Mouse (Mus musculus) G1E (cell line): Measurements from ENCODE around the gene Sec24a. TPM values are rescaled to one million over a fixed set of nuclear protein-coding genes. Genes with fewer than 3 reads are reported as not detected.
"Not testable (repeated sequence)": the region's sequence is repeated elsewhere in the genome, so short reads cannot be mapped to it uniquely, and the experiment has no call there.

Experiments used
- ATAC-seq: 2 replicates; pipeline ENCODE4 v1.8.0; 2016; ENCODE audit warnings: mild to moderate bottlenecking; ENCODE audit not compliant: insufficient number of reproducible peaks, poor library complexity, low FRiP score, severe bottlenecking; ENCODE audit errors: extremely low read depth
- DNase-seq: peaks from one replicate; pipeline ENCODE4 v3.0.0; 2012; ENCODE audit warnings: low spot score
- H3K27me3 ChIP-seq: 2 replicates; pipeline ENCODE4 v1.6.1; 2012; ENCODE audit warnings: mild to moderate bottlenecking, low read length, inconsistent platforms; ENCODE audit not compliant: insufficient read depth
- H3K36me3 ChIP-seq: replicated peaks from 2 replicates; pipeline ENCODE3; 2012; ENCODE audit warnings: mild to moderate bottlenecking, inconsistent platforms
- H3K4me1 ChIP-seq: 2 replicates; pipeline ENCODE4 v1.6.1; 2012; ENCODE audit warnings: low read depth, low read length, inconsistent platforms, mixed read lengths; ENCODE audit not compliant: insufficient read depth
- H3K4me3 ChIP-seq: 2 replicates; pipeline ENCODE4 v1.5.1; 2012; ENCODE audit warnings: low read depth, mild to moderate bottlenecking, inconsistent platforms, low read length, moderate library complexity, mixed read lengths
- H3K9me3 ChIP-seq: replicated peaks from 2 replicates; pipeline ENCODE4 v1.6.1; 2012; ENCODE audit warnings: inconsistent platforms
- CTCF ChIP-seq: IDR thresholded peaks from 2 replicates; pipeline ENCODE4 v1.5.1; 2012; ENCODE audit warnings: low read depth, low read length, inconsistent platforms, mixed read lengths
- GATA1 ChIP-seq: IDR thresholded peaks from 2 replicates; pipeline ENCODE4 v1.6.1; 2012; ENCODE audit warnings: borderline replicate concordance, low read length, inconsistent platforms, mixed read lengths
- GATA2 ChIP-seq: IDR thresholded peaks from 2 replicates; pipeline ENCODE4 v1.6.1; 2012; ENCODE audit warnings: low read depth, low read length, inconsistent platforms, borderline replicate concordance
- POLR2AphosphoS5 ChIP-seq: IDR thresholded peaks from 2 replicates; pipeline ENCODE4 v1.6.1; 2012; ENCODE audit warnings: low read depth, low read length, inconsistent platforms; ENCODE audit not compliant: insufficient replicate concordance
- TAL1 ChIP-seq: conservative IDR thresholded peaks from 2 replicates; pipeline ENCODE4 v1.6.1; 2012; ENCODE audit warnings: low read depth, low read length, inconsistent platforms, mixed read lengths
- polyA plus RNA-seq: library from polyadenylated mRNA; stranded (reverse); fragments of >175 nt; gene quantifications from 2 replicates; pipeline ENCODE4 v1.2.3, GENCODE M21; 2012
- total RNA-seq, 2 experiments: library from RNA; stranded (forward) in 1 of 2; stranded (reverse) in 1 of 2; fragments of 200-1000 nt in 1 of 2; fragments of >200 nt in 1 of 2; fragmentation: Nextera tagmentation in 1 of 2; gene quantifications; 2 replicates each; pipeline ENCODE4 v1.2.3; 2014 to 2017

Gene Sec24a
- total and polyA plus RNA-seq, 3 experiments: 8.2 to 40.9 (median 22.4) TPM

DNA sequence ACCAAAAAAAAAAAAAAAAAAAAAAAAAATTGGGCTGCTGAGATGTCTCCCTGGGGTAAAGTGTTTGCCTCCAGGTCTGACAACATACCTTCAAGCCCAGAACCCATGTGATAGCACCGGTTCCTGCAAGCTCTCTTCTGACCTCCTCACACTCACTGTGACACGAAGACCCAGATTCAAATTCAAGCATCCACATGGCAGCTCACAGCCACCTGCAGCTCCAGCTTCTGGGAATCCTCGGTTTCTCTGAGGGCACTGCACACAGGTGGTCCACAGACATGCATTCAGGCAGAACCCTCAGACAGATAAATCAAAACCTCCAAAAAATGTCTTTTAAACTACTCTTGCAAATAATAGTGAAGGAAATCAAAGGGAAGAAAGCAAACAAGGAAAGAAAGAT lies 84.0 kb downstream of the Sec24a start:
- Histone ChIP-seq H3K27me3 (peaks cover 6% of the 10 kb centered on the region), H3K36me3 (peaks cover 3% of the 10 kb centered on the region), H3K4me1 (peaks cover 26% of the 10 kb centered on the region), H3K4me3 (no peak overlapping the region), H3K9me3 (no peaks in the 10 kb centered on the region)
- no peak for DNase-seq
- TF ChIP-seq GATA1 (no peak), CTCF (no peak), POLR2AphosphoS5 (no peak), GATA2 (no peak), TAL1 (no peak)
- no peak for ATAC-seq

DNA sequence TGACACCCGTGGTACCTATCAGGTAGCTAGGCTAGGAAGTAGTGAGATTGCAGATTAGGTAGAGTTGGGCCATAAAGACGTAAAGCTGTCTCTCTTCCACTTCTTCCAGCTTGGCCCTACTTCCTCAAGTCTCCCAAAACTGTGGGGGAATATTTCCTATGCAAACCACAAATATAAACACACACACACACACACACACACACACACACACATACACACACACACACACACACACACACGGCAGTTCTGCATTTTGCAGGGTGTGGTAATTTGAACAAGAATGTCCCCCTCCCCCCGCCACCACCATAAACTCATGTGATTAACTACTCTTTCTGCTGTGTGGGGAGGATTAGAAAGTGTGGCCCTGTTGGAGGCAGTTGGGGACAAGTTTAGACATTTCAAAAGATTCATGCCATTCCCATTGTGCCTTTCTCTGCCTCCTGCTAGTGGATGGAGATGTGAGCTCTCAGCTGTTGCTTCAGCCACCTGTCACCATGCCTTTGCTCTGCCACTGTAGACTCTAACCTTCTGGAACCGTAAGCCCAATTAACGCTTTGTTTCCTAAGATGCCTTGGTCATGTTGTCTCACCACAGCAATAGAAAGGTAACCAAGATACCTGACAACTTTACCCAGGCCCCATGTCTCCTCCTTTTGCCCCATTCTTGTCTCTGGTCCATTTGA lies 85.6 kb downstream of the Sec24a start:
- peaks cover 26% of the 10 kb centered on the region for H3K4me1 ChIP-seq
- peaks cover 7% of the 10 kb centered on the region for H3K27me3 ChIP-seq
- no peaks in the 10 kb centered on the region for H3K9me3 ChIP-seq
- no peaks in the 10 kb centered on the region for H3K36me3 ChIP-seq
- ATAC-seq (no peak; the same call in 1 of the 2 replicates), DNase-seq (no peak)
- TF ChIP-seq GATA2 (no peak), TAL1 (no peak), GATA1 (no peak), CTCF (no peak)
- H3K4me3 ChIP-seq: no peak overlapping the region

- no peak for DNase-seq
- TF ChIP-seq TAL1: no peak
- TF ChIP-seq POLR2AphosphoS5: no peak
- no peak for TF ChIP-seq GATA2
- TF ChIP-seq CTCF: no peak
- TF ChIP-seq GATA1: no peak
- Histone ChIP-seq H3K9me3 (no peaks in the 10 kb centered on the region), H3K27me3 (peaks cover 7% of the 10 kb centered on the region), H3K4me3 (no peak overlapping the region), H3K4me1 (peaks cover 17% of the 10 kb centered on the region), H3K36me3 (no peaks in the 10 kb centered on the region)
- ATAC-seq: no peak
These were observed 88.0 kb downstream of the Sec24a start for GRCm38 (mm10) chr11:51675386-51675785.

GRCm38 (mm10) chr11:51673291-51673690 lies 90.1 kb downstream of the Sec24a start:
- Histone ChIP-seq H3K9me3 (no peaks in the 10 kb centered on the region), H3K4me3 (no peak overlapping the region), H3K27me3 (peaks cover 7% of the 10 kb centered on the region), H3K4me1 (peaks cover 16% of the 10 kb centered on the region), H3K36me3 (no peaks in the 10 kb centered on the region)
- DNase-seq (no peak), ATAC-seq (no peak)
- TF ChIP-seq GATA1: no peak
- TF ChIP-seq GATA2: no peak
- no peak for TF ChIP-seq CTCF
- no peak for TF ChIP-seq POLR2AphosphoS5
- TF ChIP-seq TAL1: no peak

DNA sequence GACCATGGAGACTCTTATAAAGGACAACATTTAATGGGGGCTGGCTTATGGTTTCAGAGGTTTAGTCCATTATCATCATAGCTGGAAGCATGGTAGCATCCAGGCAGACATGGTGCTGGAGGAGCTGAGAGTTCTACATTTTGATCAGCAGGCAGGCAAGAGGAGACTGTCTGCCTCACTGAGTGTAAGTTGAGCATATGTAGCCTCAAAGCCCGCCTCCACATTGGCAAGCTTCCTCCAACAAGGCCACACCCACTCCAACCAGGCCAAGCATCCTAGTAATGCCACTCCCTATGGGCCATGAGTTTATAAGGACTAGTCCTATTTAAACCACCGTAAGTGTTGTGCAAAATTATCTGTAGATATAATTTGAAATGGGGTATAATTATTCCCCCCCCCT lies 92.1 kb downstream of the Sec24a start:
- ATAC-seq (no peak), DNase-seq (no peak)
- Histone ChIP-seq H3K9me3 (no peaks in the 10 kb centered on the region), H3K27me3 (peaks cover 7% of the 10 kb centered on the region), H3K4me1 (peaks cover 2% of the 10 kb centered on the region), H3K4me3 (no peak overlapping the region), H3K36me3 (no peaks in the 10 kb centered on the region)
- TF ChIP-seq POLR2AphosphoS5 (no peak), CTCF (no peak), GATA1 (no peak), GATA2 (no peak), TAL1 (no peak)

DNA sequence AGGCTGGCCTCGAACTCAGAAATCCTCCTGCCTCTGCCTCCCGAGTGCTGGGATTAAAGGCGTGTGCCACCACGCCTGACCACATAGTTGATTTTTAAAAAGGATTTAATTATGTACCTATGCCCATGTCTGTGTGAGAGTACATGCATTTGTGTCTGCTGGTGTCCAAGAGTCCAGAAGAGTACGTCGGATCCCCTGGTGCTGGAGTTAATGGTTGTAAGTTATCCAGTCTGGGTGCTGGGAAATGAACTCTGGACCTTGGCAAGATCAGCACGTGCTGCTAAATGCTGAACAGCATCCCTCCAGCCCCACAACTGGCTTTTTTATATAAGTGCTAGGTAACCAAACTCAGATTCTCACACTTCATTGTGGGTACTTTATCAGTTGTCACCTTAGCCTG lies 92.6 kb downstream of the Sec24a start:
- ATAC-seq: no peak
- TF ChIP-seq CTCF: no peak
- no peak for TF ChIP-seq GATA1
- no peak for TF ChIP-seq TAL1
- TF ChIP-seq POLR2AphosphoS5: no peak
- no peak for TF ChIP-seq GATA2

GRCm38 (mm10) chr11:51664747-51665146 lies 98.7 kb downstream of the Sec24a start:
- H3K9me3 ChIP-seq, H3K4me1 ChIP-seq, H3K36me3 ChIP-seq, ATAC-seq, H3K4me3 ChIP-seq, DNase-seq: not testable (repeated sequence)
- H3K27me3 ChIP-seq: peaks cover 29% of the 10 kb centered on the region

More for the DNA sequence above, 92.6 kb downstream of the Sec24a start:
- H3K36me3 ChIP-seq: no peaks in the 10 kb centered on the region
- no peaks in the 10 kb centered on the region for H3K9me3 ChIP-seq
- H3K4me3 ChIP-seq: no peak overlapping the region
- peaks cover 2% of the 10 kb centered on the region for H3K4me1 ChIP-seq
- peaks cover 7% of the 10 kb centered on the region for H3K27me3 ChIP-seq
- DNase-seq: no peak
